Mouse (Mus musculus) testis, adult 2 months (tissue): ENCODE measurements at regions not wholly inside any gene's neighbourhood (a gene's known extent, or its start where the extent isn't known, plus 50 kb on each side); places are given as distances from the start of the nearest gene placed in this dataset.

Experiments
- CTCF ChIP-seq: fragments of 200-500 bp; IDR thresholded peaks from 2 replicates; pipeline ENCODE4 v1.5.1; 2012; ENCODE audit warnings: low read depth, mild to moderate bottlenecking, inconsistent platforms, low read length, moderate library complexity; ENCODE audit not compliant: control insufficient read depth, insufficient read depth, insufficient replicate concordance
- POLR2A ChIP-seq: fragments of 200-500 bp; IDR thresholded peaks from 2 replicates; pipeline ENCODE4 v1.6.1; 2012; ENCODE audit warnings: low read depth, mild to moderate bottlenecking, inconsistent platforms, low read length, moderate library complexity; ENCODE audit not compliant: control insufficient read depth

DNA sequence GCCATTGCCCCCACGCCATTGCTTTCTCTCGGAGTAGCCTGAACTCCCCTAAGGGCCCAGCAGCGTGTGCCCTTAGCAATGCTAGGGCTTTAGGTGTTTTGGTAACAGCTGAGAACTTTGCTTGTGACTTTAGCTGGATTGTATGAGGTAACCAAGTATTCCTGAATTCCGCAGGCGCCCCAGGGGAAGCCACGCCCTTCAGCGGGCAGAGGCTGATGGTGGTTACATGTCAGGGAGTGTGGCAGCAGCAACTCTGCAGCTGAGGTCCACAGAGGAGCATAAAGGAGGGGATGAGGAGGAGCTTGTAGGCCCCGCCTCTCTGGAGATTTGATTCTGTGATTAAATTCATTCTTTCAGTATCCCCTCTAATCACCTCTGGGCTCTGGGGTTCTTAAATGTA is 116.1 kb upstream of the 1700012A03Rik start:
- TF ChIP-seq CTCF: no peak
- no peak for TF ChIP-seq POLR2A
